Mouse (Mus musculus) heart, embryonic 12.5 days (tissue): ENCODE measurements around the gene Fam47e. TPM values are rescaled to one million over a fixed set of nuclear protein-coding genes. Genes with fewer than 3 reads are reported as not detected.
A peak's percentile ranks its signal among the peaks of the same experiment; 100 is the strongest.
"Not testable (repeated sequence)": the region's sequence is repeated elsewhere in the genome, so short reads cannot be mapped to it uniquely, and the experiment has no call there.

Source experiments
- ATAC-seq: fragments of 200-750 bp; cut with Nextera tagmentation; 2 replicates; pipeline ENCODE4 v1.8.0; 2017; ENCODE audit warnings: moderate TSS enrichment, moderate library complexity; ENCODE audit not compliant: insufficient number of reproducible peaks, low FRiP score
- H3K27ac ChIP-seq: fragments of 300-500 bp; sonication (generic); 2 replicates; pipeline ENCODE4 v1.5.1; 2016; ENCODE audit warnings: mild to moderate bottlenecking, moderate library complexity; ENCODE audit not compliant: poor library complexity, severe bottlenecking
- H3K27me3 ChIP-seq: fragments of 300-500 bp; sonication (generic); replicated peaks from 2 replicates; pipeline ENCODE4 v1.6.1; 2016; ENCODE audit warnings: mild to moderate bottlenecking, moderate library complexity
- H3K36me3 ChIP-seq: fragments of 300-500 bp; sonication (generic); 2 replicates; pipeline ENCODE4 v1.6.1; 2016; ENCODE audit warnings: mild to moderate bottlenecking, moderate library complexity
- H3K4me1 ChIP-seq: fragments of 300-500 bp; sonication (generic); replicated peaks from 2 replicates; pipeline ENCODE4 v1.6.1; 2016; ENCODE audit warnings: mild to moderate bottlenecking
- H3K4me2 ChIP-seq: fragments of 300-500 bp; sonication (generic); 2 replicates; pipeline ENCODE4 v1.6.1; 2016; ENCODE audit warnings: mild to moderate bottlenecking, moderate library complexity
- H3K4me3 ChIP-seq: fragments of 300-500 bp; sonication (generic); 2 replicates; pipeline ENCODE4 v1.5.1; 2016; ENCODE audit warnings: mild to moderate bottlenecking
- H3K9ac ChIP-seq: fragments of 300-500 bp; sonication (generic); 2 replicates; pipeline ENCODE4 v1.6.1; 2016; ENCODE audit warnings: mild to moderate bottlenecking, moderate library complexity
- H3K9me3 ChIP-seq: fragments of 300-500 bp; sonication (generic); replicated peaks from 2 replicates; pipeline ENCODE4 v1.6.1; 2016; ENCODE audit warnings: mild to moderate bottlenecking, moderate library complexity
- WGBS: fragments of 180-500 bp; shearing (Covaris S2); methylation state at CpG from one replicate; pipeline ENCODE4 v1.1.7; 2016; 5-methylcytosine and 5-hydroxymethylcytosine counted together
- polyA plus RNA-seq: library from polyadenylated mRNA; unstranded; fragments of >200 nt; fragmentation: Nextera tagmentation; extraction: Ambion mirVana; gene quantifications from 2 replicates; pipeline ENCODE4 v1.2.1, GENCODE M21; 2016

Fam47e gene
- not detected in 2 replicates for polyA plus RNA-seq

GRCm38 (mm10) chr5:92554891-92555511, at the start of gene Fam47e:
Gene Fam47e (plus strand): TSS chr5:92555069.
- no peak within 1 kb of the TSS for H3K4me2 ChIP-seq
- peaks cover 1% of the 10 kb centered on the region; the same call in 1 of the 2 replicates for H3K4me1 ChIP-seq
- H3K36me3 ChIP-seq, result no peaks in the 10 kb centered on the region
- H3K4me3 ChIP-seq, result no peak within 1 kb of the TSS
- H3K27me3 ChIP-seq, result no peaks in the 10 kb centered on the region
- peaks cover 3% of the 10 kb centered on the region; the same call in 1 of the 2 replicates for H3K9me3 ChIP-seq
- no peak for ATAC-seq
- H3K9ac ChIP-seq, result no peak within 1 kb of the TSS
- 76% methylated on average over 16 of the region's 16 CpGs for WGBS
- H3K27ac ChIP-seq, result no peak within 1 kb of the TSS

- H3K27ac ChIP-seq, result peak overlapping the region; percentile 97
- peak overlapping the region; percentile 90 for H3K4me2 ChIP-seq
- H3K36me3 ChIP-seq, result no peaks in the 10 kb centered on the region
- H3K4me1 ChIP-seq, result peaks cover 29% of the 10 kb centered on the region
- no peaks in the 10 kb centered on the region for H3K27me3 ChIP-seq
- H3K9ac ChIP-seq, result peak overlapping the region; percentile 94
- WGBS, result 0% methylated on average over 48 of the region's 48 CpGs
- H3K9me3 ChIP-seq, result no peaks in the 10 kb centered on the region; the same call in 1 of the 2 replicates
- peak overlapping the region; percentile 93 for H3K4me3 ChIP-seq
- peak; percentile 93 for ATAC-seq
Observed at GRCm38 (mm10) chr5:92505402-92505865, 49.4 kb upstream of the Fam47e start.

- 12% methylated on average over 4 of the region's 4 CpGs for WGBS
- H3K4me2 ChIP-seq, result peak overlapping the region; percentile 90
- peak overlapping the region; percentile 93; the same call in 1 of the 2 replicates for H3K4me3 ChIP-seq
- H3K9me3 ChIP-seq, result no peaks in the 10 kb centered on the region; the same call in 1 of the 2 replicates
- ATAC-seq, result no peak
- H3K27ac ChIP-seq, result peak overlapping the region; percentile 97; the same call in 1 of the 2 replicates
- H3K27me3 ChIP-seq, result no peaks in the 10 kb centered on the region
- peak overlapping the region; percentile 59; the same call in 1 of the 2 replicates for H3K9ac ChIP-seq
- no peaks in the 10 kb centered on the region for H3K36me3 ChIP-seq
- peaks cover 29% of the 10 kb centered on the region for H3K4me1 ChIP-seq
Observed at GRCm38 (mm10) chr5:92506301-92506729, 48.6 kb upstream of the Fam47e start.

GRCm38 (mm10) chr5:92506733-92507132, 48.1 kb upstream of the Fam47e start, which contains the start of gene Scarb2:
Gene Scarb2 (minus strand): TSS chr5:92506833.
- peak within 1 kb of the TSS; percentile 93 for H3K4me3 ChIP-seq
- H3K4me2 ChIP-seq, result peak within 1 kb of the TSS; percentile 90
- no peak for ATAC-seq
- H3K4me1 ChIP-seq, result peaks cover 29% of the 10 kb centered on the region
- H3K27ac ChIP-seq, result peak within 1 kb of the TSS; percentile 97
- H3K9me3 ChIP-seq, result no peaks in the 10 kb centered on the region; the same call in 1 of the 2 replicates
- H3K36me3 ChIP-seq, result no peaks in the 10 kb centered on the region
- no peaks in the 10 kb centered on the region for H3K27me3 ChIP-seq
- peak within 1 kb of the TSS; percentile 59 for H3K9ac ChIP-seq

GRCm38 (mm10) chr5:92508853-92509252, 46.0 kb upstream of the Fam47e start:
- H3K9ac ChIP-seq, result no peak overlapping the region
- H3K27me3 ChIP-seq, result no peaks in the 10 kb centered on the region
- WGBS, result 83% methylated on average over 5 of the region's 5 CpGs
- H3K4me1 ChIP-seq, result peaks cover 17% of the 10 kb centered on the region
- no peak overlapping the region for H3K4me3 ChIP-seq
- H3K4me2 ChIP-seq, result no peak overlapping the region
- no peaks in the 10 kb centered on the region; the same call in 1 of the 2 replicates for H3K9me3 ChIP-seq
- no peak for ATAC-seq
- no peak overlapping the region for H3K27ac ChIP-seq
- H3K36me3 ChIP-seq, result no peaks in the 10 kb centered on the region

- Histone ChIP-seq H3K9me3 (no peaks in the 10 kb centered on the region; the same call in 1 of the 2 replicates), H3K27ac (no peak overlapping the region), H3K9ac (no peak overlapping the region), H3K36me3 (no peaks in the 10 kb centered on the region), H3K27me3 (no peaks in the 10 kb centered on the region), H3K4me1 (peaks cover 3% of the 10 kb centered on the region), H3K4me3 (no peak overlapping the region), H3K4me2 (no peak overlapping the region)
- ATAC-seq, result no peak
Observed at GRCm38 (mm10) chr5:92511256-92511655, 43.6 kb upstream of the Fam47e start.

- no peak overlapping the region for H3K9ac ChIP-seq
- H3K4me1 ChIP-seq, result no peaks in the 10 kb centered on the region
- ATAC-seq, result no peak
- no peaks in the 10 kb centered on the region; the same call in 1 of the 2 replicates for H3K9me3 ChIP-seq
- H3K4me2 ChIP-seq, result no peak overlapping the region
- no peaks in the 10 kb centered on the region for H3K27me3 ChIP-seq
- no peak overlapping the region for H3K4me3 ChIP-seq
- H3K36me3 ChIP-seq, result no peaks in the 10 kb centered on the region
- 72% methylated on average over 5 of the region's 5 CpGs for WGBS
- no peak overlapping the region for H3K27ac ChIP-seq
Observed at GRCm38 (mm10) chr5:92512066-92512465, 42.8 kb upstream of the Fam47e start.

- H3K27me3 ChIP-seq, H3K4me3 ChIP-seq, H3K4me1 ChIP-seq, H3K36me3 ChIP-seq, H3K9ac ChIP-seq, H3K4me2 ChIP-seq, H3K9me3 ChIP-seq, H3K27ac ChIP-seq, ATAC-seq: not testable (repeated sequence)
- 76% methylated on average over 2 of the region's 2 CpGs for WGBS
Observed at GRCm38 (mm10) chr5:92521131-92521530, 33.7 kb upstream of the Fam47e start.

- Histone ChIP-seq H3K9me3 (no peaks in the 10 kb centered on the region), H3K36me3 (no peaks in the 10 kb centered on the region), H3K4me2 (no peak overlapping the region), H3K4me1 (0 out of 2 replicates have a peak, but pooled peaks cover 5% of the 10 kb centered on the region), H3K27ac (no peak overlapping the region), H3K4me3 (no peak overlapping the region), H3K9ac (no peak overlapping the region), H3K27me3 (no peaks in the 10 kb centered on the region)
- ATAC-seq, result no peak
- 44% methylated on average over 6 of the region's 6 CpGs for WGBS
Observed at GRCm38 (mm10) chr5:92524821-92525258, 30.0 kb upstream of the Fam47e start.

GRCm38 (mm10) chr5:92539698-92540097, 15.2 kb upstream of the Fam47e start:
- WGBS, result 62% methylated on average over 4 of the region's 4 CpGs
- no peaks in the 10 kb centered on the region for H3K27me3 ChIP-seq

GRCm38 (mm10) chr5:92552611-92553010, 2.3 kb upstream of the Fam47e start:
- no peak overlapping the region for H3K27ac ChIP-seq
- H3K27me3 ChIP-seq, result no peaks in the 10 kb centered on the region
- ATAC-seq, result no peak
- 77% methylated on average over 2 of the region's 2 CpGs for WGBS
- no peaks in the 10 kb centered on the region for H3K36me3 ChIP-seq
- H3K4me3 ChIP-seq, result no peak overlapping the region
- H3K9ac ChIP-seq, result no peak overlapping the region
- no peak overlapping the region for H3K4me2 ChIP-seq
- H3K4me1 ChIP-seq, result no peaks in the 10 kb centered on the region
- H3K9me3 ChIP-seq, result peaks cover 3% of the 10 kb centered on the region; the same call in 1 of the 2 replicates

More at GRCm38 (mm10) chr5:92539698-92540097, 15.2 kb upstream of the Fam47e start:
- Histone ChIP-seq H3K27ac (no peak overlapping the region), H3K9me3 (0 out of 2 replicates have a peak, but pooled peaks cover 3% of the 10 kb centered on the region), H3K4me1 (no peaks in the 10 kb centered on the region; the same call in 1 of the 2 replicates), H3K9ac (no peak overlapping the region), H3K36me3 (no peaks in the 10 kb centered on the region), H3K4me2 (no peak overlapping the region), H3K4me3 (no peak overlapping the region)
- ATAC-seq, result no peak
